Mouse (Mus musculus): ENCODE results near the gene Aox1.

Aox1 gene

DNA sequence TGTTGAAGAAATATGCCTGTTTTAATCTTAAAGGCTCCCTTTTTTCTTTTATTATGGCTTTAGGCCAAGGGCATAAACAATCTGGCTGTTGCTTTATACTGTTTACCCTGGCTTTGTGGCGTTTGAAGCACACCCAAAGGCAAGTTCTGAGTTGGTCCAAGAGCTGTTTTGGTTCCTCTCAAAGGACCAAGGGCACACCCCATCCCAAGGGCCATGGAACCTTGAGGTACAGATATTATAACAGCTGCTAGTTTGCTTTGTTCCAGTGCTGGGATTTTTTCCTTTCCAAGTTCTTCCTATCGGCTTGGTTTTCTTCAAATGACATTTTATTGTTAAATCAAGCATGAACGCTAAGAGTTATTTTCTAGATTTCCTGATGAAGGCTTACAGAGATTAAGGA, 35.9 kb downstream of the Aox1 start:
- DNase-seq = no peak

DNA sequence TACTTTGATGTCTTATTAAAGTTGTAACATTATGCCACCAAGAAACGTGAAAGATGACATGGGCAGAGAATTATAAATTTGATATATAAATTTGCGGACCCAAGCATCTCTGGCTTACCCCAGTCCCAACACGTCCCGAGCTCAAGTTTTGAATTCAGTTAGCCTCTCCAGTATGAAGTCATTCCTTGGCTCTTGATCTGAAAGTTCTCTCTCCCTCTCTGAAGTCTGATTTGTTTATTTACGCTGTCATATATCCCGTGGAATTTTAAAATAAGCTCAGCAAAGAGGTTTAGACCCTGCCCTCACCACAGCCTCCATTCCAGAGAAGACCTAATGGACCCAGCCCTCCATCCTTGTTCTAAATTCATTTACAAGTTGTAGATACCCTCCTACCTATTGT, 39.5 kb downstream of the Aox1 start:
- no peak for DNase-seq

DNA sequence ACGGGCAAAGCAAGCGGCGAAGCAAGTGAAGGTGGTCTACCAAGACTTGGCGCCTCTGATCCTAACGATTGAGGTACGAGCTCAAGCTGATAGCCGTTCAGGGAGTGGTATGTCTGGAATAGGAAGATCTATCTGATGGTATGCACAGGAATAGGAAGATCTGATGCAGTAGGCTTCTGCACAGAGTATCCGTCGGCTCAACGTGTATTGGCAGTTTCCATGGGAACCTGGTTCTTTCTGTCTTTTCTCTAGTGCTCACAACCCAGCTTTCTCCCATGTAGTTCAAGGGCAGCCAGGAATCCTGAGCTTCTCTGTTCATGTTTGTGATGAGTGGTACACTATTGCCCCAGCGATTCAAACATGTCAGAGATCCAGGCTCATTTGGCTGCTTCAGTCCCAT, 40.4 kb downstream of the Aox1 start:
- no peak for DNase-seq

DNA sequence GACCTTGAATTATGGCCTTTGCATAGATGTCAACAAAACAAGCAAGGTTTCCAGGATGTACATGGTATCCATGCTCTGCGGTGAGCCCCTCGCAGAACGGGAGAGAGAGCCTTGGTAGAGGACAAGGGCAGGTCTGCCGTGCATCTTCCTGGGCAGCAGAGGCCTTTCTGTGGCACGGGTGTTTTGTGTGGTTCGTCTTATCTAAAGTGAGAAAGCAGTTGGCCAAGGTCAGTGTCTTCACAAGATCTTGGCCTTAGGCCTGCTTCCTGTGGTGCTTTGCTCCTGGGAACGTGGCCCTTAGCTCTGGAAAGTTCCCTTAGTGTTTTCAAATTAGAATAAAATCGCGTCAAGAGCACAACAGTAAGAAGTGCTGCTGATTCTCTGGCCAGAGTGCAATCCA, 41.3 kb downstream of the Aox1 start:
- no peak for DNase-seq

DNA sequence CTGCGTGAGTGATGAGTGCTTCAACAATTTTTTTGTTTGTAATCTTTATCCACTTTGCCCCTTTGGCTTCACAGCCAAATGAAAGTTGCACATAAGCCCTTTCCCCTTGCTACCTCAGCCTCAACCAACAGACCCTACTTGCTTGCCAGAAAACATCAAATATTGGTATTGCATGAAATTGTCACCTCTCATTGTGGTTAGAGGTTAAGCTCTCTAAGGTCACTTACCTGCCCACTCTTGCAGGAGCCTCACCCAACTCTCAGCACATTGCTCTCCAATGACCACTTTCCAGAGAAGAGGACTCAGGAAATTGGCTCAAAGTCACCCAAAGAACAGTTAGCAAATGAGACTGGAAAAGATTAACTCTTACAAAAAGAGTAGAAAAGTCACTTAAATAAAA, 41.8 kb downstream of the Aox1 start:
- DNase-seq = no peak

DNA sequence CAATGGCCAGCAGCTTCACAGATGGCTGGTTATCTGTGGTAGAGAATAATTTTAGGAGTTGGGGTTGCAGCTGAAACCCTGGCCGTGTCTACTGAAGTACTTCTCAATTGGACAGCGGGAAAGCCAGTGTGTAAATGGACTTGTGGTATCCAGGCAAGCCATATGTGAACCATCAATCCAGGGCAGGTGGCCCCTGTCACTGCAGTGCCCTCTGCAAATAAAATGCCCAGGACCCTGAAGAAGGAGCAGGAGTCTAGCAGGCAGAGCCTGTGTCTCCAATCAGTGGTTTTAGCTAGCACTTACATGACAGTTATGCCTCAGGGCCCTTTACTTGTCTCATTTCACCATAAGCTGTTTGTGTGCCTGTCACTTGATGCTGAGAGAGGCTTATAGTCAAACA, 42.7 kb downstream of the Aox1 start:
- no peak for DNase-seq

DNA sequence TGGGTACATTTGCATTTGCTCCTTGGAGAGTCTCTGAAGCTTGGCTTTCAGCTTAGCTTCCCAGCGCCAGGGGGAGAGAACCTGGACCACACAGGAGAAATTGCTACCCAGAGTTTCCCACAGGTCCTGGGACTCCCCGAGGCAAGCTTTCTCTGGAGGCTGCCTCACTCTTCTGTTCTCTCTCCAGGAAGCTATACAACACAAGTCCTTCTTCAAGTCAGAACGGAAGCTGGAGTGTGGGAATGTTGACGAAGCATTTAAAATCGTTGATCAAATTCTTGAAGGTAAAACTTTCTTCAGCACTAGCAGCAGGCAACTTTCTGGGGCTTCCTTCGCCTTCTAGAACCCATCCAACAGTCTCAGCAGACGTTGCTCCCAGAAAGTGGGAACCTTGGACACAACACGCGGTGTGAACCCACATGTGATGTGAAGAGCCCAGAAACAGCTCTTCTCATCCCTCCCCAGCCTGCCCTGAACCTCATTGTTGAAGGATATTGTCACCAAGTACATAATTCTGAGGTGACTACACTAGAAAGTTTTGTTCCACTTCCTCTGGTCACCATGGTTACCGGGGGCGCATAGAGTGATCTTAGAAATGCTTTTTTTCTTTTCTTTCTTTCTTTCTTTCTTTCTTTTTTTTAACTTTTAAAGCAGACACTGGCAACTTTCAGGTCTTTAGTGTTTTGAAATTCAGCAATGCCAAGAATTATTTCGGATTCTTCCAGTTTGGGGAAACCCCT, 43.4 kb downstream of the Aox1 start:
- DNase-seq = no peak

DNA sequence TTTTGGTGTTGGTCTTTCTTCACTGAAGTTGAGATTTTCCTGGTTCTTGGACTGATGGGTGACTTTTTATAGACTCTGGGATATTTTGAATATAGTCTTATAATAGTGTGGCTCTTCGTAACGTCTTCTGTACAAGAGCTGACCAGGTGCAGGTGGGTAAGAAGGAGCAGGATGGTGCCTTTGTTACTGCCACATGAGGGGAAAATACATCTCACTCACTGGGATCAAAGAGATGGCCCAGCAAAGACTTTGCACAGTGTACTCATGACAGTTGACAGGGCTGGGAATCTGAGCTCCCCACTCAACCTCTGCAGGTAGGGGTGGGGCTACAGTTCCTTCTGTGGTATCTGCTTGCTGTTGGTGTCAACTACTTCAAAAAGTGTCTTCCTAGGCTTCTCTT, 44.5 kb downstream of the Aox1 start:
- DNase-seq = no peak

DNA sequence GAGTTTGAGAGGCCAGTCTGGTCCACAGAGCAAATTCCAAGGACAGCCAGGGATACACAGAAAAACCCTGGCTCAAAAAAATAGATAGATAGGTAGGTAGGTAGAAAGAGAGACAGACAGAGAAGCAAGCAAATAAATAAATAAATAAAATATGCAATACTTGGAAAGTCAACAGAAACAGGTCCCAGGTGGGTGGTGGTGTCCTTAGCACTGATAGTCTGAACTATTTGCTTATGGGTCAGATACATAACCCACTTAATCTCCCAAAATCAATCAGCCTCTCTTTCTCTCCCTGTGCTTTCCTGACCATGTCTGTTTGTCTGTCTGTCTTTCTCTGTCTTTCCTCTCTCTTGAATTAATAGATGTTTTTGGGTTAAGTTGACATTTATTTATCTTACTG, 48.2 kb downstream of the Aox1 start:
- no peak for DNase-seq

DNA sequence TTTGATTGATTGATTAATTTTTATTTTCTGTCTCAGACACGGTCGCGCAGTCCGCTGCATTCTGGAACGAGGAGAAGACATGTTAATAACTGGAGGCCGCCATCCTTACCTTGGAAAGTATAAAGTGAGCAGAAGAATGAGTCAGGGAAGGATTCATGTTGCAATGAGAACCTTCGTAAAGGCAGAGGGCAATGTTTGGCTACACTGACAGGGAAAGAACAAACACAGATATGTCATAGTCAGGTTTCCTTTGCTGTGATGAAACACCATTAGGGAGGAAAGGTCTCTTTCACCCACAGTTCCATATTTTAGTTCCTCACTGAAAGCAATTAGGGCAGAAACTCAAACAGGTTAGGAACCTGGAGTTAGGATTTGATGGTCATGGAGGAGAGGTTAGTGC, 48.7 kb downstream of the Aox1 start:
- no peak for DNase-seq

DNA sequence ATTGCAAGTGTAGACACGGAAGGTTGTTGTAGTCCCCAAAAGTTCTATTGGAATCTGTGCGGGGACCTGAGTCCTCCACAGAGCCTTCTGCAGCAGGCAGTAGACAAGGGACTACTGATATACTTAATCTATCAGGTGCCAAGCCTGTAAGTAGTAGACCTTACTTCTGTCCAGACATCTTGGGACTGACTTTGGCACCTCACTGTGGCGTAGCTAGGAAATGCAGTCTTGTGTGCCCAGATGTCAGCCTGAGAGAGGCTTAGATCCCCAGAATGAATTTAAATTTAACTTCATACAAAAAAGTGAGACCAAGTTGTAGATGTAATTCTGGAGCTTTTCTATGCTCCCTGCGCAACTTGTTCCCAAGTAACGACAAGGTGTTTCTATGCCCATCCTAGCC, 50.0 kb downstream of the Aox1 start:
- DNase-seq = no peak

DNA sequence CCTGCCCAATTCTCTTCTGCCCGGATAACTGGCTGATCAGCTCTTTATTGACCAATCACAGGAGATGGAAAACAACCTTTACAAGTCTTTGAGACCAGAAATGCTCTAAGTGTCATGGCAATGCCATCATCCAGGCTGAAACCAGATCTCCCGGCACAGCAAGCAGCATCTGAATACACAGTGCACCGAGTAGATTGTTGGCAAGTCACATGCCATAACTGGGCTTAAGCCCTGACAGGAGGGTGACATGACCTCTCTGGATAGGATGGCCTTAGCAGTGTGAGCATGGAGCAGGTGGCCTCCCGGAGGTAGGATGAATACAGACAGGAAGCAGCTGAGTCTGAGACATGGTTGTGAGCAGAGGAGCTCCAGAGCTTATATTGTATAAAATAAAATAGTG, 50.7 kb downstream of the Aox1 start:
- no peak for DNase-seq

DNA sequence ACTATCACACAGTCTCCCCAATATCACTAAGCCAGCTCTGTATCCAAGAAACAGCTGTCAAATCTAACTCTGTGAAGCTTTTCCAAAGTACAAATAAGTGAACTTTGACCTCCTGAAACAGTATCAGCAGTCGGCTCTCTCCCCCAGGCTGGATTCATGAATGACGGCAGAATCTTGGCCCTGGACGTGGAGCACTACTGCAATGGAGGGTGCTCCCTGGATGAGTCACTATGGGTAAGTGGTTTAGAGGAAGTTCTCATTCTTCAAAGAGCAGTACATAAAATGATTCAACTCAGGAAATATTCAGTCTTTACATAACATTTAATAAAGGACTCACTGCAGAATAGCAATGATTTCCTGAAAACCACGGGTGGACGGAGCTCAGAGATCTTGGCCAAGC, 51.6 kb downstream of the Aox1 start:
- DNase-seq = no peak

DNA sequence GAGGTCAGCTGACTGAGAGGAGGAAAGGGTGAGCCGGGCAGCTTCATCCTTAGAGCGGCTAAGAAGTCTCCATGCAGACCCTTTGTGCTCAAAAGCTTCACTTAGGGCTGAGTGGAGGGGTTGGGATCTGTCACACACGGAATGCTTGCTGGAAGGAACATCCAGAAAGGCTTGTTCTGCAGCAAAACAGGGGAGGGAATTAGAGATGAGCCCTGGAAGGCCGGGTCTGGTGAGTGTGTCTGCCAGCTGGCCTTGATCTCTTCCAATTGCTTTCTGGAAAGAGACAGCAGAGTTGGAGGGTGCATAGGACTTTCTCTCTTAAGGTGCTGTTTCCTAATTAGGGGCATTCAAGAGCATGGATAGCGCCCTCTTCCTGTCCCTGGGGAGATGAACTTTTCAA, 59.6 kb downstream of the Aox1 start:
- DNase-seq = no peak

DNA sequence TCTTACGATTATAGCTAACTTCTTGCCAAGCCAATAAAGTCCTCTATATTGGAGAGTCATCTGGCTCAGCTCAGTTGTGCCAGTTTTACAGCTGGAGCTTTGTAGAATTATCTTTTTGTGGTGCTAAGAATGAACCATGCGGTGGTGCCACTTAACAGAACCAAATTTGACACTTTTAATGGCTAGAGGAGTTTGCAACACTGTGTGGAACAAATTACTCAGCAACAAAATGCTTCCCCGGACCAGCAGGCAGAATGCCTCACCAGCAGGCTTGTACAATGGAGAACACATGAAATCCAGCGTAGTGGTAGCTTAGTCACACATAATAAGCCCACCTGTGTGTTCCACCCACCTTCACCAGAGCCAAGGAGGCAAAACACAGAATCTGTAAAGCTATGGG, 60.5 kb downstream of the Aox1 start:
- DNase-seq = no peak

DNA sequence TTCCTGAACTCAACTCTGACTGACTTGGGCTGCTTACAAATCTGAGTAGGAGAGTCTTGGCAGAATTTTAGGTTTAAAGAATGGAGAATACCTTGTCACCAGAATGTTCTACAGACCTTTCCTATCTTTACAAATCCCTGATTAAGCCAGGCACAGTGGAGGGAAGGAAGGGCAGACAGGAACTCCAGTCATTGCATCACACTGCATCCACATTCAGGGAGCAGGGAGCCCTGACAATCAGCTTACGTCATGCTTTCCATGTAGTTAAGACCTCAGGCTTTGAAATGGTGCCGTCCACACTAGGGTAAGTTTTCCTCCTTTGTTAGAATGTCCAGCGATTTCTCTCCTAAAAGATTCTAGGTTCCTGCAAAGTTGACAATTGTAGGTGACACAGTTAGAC, 61.5 kb downstream of the Aox1 start:
- no peak for DNase-seq

DNA sequence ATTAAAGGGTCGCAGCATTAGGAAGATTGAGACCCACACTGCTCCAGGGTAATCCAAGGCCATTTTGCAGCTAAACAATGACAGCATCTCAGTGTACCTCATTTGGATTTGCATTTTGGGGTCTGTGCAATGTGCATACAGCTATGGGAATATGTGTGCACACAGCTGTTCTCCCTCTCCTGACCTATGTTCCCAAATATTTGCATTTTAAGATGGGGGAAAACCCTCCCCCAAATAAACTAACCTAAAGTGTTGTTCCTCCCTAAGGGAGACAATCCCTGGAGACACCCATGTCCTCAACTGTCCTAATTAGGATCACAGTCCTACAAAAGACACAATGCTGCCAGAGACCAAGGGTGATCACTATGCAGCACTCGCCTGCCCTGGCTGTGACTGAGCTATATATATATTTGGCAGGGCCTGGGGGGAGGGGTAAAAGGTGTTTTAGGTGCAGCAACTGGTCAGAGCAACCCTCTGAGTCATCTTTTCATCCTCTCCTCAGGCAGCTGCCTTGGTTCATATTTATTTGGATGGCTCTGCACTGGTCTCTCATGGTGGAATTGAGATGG, 62.3 kb downstream of the Aox1 start:
- DNase-seq = no peak

DNA sequence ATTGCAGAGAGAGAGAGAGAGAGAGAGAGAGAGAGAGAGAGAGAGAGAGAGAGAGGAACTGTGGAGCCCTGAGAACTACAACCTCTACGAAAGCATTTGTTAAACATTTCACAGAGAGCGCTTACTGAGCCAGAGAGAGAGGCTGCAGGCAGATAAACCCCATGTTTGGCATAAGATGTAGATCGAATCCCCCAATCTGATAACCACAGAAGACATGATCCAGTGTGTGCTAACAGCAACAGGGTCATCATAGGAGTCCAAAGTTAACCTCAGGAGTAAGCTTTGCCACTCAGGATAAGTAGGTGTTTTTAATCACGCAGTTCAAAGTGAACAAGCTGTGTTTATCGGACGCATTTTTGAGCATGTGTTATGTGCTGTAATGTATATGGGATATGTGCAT, 67.6 kb downstream of the Aox1 start:
- DNase-seq = no peak

DNA sequence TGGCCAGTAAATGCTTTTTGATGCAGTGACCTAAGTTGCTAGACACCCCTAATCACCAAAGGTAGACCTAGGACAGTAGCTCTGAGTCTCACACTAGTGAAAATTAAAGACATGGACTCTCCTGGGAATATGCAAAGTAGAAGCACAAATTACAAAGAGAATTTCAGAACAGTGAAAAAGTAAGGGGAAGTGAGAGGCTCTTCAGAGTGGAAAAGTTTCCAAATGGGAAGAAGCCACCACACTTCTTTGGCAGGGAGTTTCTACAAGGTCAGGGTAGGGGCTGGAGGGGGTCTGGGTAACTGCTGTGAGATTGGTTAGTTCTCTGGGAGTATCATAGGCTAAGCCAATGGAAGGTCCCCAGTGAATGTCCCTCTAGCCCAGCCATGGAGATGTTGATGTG, 69.4 kb downstream of the Aox1 start:
- DNase-seq = no peak

DNA sequence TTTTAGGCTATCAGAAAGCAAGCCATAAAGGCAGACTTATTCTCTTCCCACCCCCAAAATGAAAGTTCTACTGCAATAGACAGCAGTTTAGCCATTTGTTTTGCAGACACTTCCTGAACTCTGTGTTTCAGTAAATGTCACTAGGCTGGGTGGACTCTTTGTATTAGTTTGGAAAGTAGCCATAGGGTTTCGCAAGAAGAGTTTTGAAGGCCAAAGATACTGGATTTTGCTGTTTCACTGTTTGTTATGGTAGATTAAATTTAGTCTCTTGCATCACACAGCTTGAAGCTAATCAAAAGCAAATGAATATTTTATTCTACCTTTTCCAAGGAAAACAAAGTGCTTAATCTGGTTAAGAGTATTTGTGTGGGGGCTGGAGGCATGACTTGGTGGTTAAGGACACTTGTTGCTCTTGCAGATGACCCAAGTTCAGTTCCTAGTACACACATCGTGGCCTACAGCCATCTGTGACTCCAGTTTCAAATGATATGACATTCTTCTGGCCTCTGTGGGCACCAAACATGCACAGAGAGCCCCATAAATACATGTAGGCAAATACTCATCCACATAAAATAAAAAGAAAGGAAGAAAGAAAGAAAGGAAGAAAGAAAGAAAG, 71.9 kb downstream of the Aox1 start:
- no peak for DNase-seq

DNA sequence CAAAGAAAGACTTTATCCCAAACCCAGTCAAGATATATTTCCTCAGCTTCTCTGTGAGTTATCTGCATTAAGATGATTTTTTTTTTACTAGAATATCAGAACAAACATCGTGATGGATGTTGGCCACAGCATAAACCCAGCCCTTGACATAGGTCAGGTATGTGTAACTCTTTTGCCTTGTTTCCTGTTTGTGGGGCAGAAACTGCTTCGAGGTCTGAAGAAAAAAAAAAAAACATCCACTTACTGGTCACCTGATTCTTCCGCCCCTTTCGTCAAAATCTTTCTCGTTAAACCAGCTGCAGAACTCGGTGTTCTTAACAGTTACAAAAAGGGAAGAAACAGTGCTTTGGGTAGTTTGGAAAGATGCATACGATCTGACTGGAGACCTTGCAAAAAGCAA, 72.8 kb downstream of the Aox1 start:
- DNase-seq = no peak

DNA sequence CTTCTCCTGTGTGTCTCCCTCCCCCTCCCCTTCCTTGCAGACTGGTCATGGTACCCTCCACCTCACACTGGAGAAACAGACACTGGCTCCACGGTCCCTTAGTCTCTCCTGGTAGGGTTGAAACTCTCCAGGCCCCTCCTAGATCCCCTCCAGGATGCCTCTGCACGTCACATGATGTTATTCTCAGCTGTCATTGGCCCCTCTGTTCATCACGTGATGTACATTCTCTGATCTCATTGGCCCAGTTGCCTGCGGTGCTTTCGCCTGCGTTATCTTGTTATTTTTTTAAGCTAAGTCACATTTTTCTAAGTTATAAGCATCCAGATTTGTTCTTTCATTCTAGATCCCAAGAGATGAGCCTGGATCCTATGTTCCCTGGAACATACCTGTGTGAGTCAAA, 76.0 kb downstream of the Aox1 start:
- DNase-seq = no peak

DNA sequence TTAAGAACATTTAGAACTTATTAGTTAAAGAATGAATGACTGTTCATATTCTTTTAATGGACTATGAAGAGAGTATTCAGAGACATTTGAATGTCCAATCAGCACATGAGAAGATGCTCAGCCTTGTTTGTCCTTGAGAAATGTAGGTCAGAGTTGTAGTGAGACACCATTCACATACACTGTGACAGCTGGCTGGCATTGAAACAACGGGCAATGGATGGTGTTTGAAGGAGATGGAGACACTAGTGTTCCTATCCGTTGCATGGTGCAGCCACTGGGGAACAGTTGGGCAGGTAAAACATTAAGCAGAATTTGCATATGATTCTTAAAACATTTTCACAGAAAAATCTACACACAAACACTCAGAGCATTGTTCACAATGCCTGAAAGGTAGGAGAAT, 77.3 kb downstream of the Aox1 start:
- no peak for DNase-seq

DNA sequence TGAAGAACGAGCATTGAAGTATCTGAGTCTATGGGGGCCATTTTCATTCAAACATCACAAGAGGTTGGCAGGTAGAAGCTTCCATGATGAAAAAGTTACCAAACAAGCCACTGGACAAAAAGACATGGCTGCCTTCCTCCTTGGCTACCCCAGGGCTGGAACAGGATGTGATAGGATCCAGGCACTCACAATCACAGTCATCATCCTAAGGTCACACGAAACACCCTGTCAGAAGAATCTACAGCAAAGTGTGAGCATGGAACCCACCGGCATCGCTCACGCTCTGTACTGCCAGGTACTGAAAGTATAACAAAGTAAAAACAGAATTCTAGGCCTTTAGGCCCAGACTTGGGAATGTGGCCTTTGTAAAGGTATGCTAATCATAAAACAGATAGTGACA, 80.5 kb downstream of the Aox1 start:
- no peak for DNase-seq

DNA sequence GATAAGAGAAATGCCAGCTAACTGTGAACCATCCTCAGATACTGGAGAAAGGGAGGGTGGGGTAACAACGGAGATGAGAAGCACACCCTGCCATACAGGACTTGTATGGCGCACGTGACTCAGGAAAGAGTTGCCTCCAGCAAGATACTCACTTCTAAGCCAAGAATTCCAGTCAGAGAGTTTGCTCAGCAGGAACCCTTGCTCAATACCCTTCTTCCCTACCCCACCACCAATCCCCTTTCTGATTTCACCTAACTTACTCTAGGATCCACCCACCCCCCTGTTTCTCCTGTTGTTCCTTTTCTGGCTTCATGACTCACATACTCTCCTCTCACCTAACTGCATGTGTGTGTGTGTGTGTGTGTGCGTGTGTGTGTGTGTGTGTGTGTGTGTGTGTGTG, 81.6 kb downstream of the Aox1 start:
- no peak for DNase-seq

All from kidney, adult 11 months (tissue).